Mouse (Mus musculus) frontal cortex, postnatal 14 days (tissue): ENCODE results near the gene Huwe1.

ENCODE experiments used
- DNase-seq, 2 experiments: peaks; one replicate each; pipeline ENCODE4 v3.0.0; 2022; ENCODE audit warnings: low spot score in 2 of 2

The Huwe1 gene

GRCm38 (mm10) chrX:151800701-151801511 lies at the start of gene Huwe1:
Gene Huwe1, plus strand, starts transcription at chrX:151800807.
- DNase-seq: peak; percentile 41 to 62

GRCm38 (mm10) chrX:151780348-151780747 lies 20.3 kb upstream of the Huwe1 start:
- DNase-seq: no peak

DNA sequence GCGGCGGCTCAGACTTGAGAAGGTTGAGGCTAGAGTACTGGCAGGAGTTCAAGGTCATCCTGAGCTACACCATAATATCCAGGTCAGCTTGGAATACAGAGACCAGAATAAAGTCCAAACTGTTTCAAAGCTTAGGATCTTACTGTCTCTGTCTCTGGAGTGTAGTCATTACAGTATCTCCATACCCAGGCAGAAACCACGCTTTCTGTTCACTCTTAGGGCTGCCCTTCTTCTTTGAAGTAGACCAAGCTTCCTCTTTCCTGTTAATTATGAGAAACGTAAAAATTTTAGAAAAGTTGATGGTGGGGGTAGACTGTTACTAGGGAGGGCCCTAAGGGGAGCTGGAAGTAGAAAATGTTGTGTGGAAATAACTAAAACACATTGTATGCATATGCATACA lies 17.7 kb upstream of the Huwe1 start:
- DNase-seq: no peak

- DNase-seq: no peak
Measured at GRCm38 (mm10) chrX:151792766-151793165, 7.8 kb upstream of the Huwe1 start.

DNA sequence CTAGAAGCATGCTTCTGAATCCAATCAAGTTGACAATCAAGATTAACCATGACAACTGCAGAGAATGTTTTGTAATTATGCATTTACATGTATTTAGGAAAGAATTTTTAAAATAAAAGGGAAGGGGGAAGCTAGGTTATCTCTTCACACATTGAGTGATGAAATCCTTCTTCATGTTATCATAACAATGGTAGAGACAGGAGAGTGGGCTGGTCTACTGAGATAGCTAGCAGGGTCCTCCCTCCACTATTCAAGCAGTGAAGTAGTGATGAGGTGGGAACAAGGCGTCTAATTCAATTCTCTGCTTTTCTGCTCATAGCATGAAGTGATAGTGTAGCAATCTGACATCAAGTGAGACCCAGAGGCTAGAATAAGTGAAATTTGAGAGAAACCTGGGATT lies 2.6 kb upstream of the Huwe1 start:
- DNase-seq: no peak

- peak in 1 of 2 experiments; percentile 5 for DNase-seq
Measured at GRCm38 (mm10) chrX:151802328-151802955, 1.8 kb downstream of the Huwe1 start.

GRCm38 (mm10) chrX:151802956-151803776 lies 2.6 kb downstream of the Huwe1 start:
- DNase-seq: peak; percentile 91 to 94

- DNase-seq: peak in 1 of 2 experiments; percentile 32
Measured at GRCm38 (mm10) chrX:151803777-151804101, 3.1 kb downstream of the Huwe1 start.

GRCm38 (mm10) chrX:151804388-151804787 lies 3.8 kb downstream of the Huwe1 start:
- no peak for DNase-seq

DNA sequence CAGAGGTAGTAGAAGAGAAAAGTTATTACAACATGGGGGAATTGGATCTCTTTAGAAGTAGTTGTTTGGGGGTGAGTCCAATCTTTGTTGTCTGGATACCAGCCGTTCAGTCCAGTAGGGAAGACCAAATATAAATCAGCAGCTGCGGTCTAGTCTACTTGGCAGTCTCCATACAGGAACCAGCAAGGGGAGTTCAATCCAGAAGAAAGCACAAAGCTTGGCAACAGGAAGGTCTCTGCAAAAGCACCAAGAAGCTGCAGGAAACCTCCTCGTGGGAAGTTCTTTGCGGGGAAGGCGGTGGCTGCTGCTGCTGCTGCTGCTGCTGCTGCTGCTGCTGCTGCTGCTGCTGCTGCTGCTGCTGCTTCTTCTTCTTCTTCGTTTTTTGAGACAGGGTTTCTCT lies 10.9 kb downstream of the Huwe1 start:
- DNase-seq: no peak

DNA sequence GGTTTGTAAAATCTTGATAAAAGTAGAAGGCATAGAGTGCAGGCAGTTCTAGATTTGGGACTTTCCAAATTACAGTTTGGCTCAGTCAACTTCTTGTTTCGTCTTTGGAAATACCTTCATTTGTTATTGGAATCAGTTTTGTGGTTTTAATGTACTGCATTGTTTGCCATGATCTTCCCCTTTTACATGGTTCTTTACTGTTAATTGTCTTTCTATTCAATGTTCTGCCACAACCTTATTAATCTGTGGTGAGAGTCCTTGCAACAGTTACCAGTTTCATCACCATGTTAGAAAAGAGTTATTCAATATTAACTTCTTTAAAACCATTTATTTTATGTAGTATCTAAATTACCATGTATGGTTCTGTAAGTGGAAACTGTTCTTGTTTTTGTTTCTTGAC lies 13.0 kb downstream of the Huwe1 start:
- DNase-seq: no peak

DNA sequence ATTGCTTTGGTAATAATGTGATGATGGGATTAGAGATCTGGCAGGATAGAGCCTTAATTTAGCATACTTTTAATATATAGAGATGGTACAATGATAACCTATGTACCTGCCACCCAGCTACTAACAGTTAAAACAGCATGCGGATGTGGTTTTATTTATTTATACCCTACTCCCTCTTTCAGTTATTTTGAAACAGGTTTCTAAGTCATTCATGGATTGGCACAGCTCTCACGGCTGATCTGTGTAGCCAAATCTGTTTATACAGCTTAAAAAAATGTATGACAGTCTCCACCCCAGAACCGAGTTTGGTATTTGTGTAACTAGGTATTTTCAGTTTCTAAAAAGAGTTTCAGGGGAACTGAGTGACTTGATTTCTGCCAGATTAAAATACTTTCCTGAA lies 17.1 kb downstream of the Huwe1 start:
- no peak for DNase-seq

- no peak for DNase-seq
Measured at GRCm38 (mm10) chrX:151828971-151829370, 28.4 kb downstream of the Huwe1 start.

GRCm38 (mm10) chrX:151831260-151831659 lies 30.7 kb downstream of the Huwe1 start:
- DNase-seq: no peak

- DNase-seq: no peak
Measured at GRCm38 (mm10) chrX:151832982-151833381, 32.4 kb downstream of the Huwe1 start.

DNA sequence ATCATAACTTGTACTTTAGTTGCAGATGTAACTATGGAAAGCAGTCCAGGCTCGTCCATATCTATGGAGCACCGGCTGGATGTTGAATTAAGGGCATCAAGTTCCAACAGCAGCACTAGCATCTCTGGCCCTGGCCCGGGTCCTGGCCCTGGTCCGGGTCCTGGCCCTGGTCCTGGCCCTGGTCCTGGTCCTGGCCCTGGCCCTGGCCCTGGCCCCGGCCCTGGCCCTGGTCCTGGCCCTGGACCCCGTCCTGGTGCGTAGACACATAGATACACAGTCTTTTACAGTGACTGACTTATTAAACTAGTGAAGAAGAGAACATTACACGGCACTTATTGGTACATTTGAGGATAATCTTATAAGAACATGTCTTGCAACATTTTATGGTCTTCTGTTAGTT lies 58.8 kb downstream of the Huwe1 start:
- no peak for DNase-seq

GRCm38 (mm10) chrX:151910692-151911091 lies 110.1 kb downstream of the Huwe1 start:
- DNase-seq: no peak

DNA sequence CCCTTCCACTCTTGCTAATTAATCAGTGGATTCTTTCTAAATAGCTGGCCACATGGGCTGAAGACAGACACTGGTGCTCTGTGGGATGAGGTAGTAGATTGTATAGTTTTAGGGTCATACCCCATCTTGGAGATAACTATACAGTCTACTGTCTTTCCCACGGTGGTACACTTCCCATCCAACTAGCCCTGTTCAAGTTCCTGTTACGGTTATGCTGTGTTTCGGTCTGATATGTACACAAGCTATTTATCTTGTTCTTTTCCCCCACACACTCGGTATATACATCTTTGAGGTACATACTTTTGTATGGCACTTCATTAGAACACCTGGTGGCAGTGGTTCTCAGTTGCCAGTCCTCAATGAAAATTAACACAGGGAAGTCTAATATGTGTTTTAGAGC lies 111.7 kb downstream of the Huwe1 start:
- DNase-seq: no peak

DNA sequence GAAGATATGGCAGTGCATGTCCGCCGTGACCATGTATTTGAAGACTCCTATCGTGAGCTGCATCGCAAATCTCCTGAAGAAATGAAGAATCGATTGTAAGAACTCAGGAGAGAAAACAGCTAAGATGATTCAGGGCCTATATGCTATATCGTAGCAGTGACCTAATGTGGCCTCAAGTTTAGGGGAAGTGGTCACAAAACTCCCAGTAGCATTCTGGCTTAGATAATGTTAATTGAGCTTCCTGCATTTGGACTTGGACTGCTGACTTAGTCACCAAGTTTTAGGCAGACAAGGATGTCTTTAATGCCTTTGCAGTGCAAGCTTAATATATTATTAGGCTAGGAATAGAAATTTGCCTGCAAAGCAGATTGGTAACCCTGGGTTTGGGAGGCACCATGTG lies 128.8 kb downstream of the Huwe1 start:
- no peak for DNase-seq

DNA sequence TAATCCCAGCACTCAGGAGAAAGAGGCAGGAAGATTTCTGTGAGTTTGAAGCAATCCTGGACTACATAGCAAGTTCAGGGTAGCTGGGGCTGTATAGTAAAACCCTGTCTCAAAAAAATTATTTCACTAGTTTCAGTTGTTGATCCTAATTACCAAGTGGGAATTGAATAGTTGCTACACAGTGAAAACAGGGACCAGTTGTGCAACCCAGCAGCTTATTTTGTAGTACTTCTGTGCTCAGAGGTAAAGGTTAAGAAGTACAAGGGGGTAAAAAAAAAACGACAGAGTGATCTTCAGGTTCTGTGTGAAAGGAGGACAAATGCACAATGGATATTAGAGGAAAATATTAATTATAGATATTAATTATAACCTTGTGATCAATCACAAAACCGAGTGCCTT lies 138.2 kb downstream of the Huwe1 start:
- DNase-seq: no peak

DNA sequence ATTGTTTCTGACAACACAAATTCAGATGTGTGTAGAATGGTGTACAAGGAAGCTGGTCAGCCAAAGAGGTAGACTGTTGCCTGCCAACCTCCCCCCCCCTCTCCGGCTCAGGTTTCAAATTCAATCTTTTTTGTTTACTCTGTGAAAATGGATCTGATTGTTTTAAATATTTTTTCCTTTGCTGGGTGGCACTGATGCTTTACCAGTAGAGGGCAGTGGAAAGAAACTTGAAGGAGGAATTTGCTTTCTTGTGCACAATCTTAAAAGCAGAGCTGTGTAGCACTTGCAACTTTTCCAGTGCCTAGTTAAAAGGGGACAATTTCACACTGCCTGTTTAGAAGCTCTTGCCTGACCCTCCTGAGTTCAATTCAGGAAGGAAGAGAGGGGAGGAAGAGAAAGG lies 146.4 kb downstream of the Huwe1 start:
- no peak for DNase-seq

DNA sequence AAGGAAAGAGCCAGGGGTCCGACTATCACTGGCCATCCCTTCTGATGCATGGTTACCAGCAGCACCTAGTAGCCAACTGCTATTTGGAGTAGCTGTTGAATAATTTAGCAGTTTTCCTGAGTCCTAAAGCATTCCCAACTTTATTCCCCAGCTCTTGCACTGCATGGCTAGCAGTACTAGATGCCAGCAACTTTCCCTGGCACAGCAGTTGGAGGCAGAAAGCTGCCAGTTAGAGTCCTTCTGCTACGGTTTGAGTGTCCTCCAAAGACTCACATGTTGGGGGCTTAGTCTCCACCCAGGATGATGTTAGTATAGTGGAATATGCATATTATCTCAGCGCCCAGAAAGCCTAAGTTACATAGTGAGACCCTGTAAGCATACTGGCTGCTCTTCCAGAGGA lies 147.2 kb downstream of the Huwe1 start:
- DNase-seq: no peak

DNA sequence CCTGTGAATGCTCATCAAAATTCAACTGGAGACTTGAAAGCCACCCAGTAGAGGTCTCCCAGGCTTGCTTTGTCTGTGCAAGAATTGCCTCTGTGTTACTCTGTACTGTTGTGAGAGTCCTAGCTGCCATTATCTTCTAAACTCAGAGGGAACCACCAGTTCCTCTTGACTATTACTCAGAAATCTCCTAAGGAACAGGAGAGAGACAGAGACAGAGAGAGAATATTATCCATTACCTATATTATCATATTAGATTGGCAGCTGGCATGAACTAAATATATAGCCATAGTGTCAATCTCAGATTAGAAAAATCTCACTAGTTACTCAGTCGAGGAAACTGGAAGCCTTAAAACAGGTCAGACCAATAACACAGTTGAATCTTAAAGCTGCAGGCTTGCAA lies 149.6 kb downstream of the Huwe1 start:
- no peak for DNase-seq
